Mouse (Mus musculus) ES-Bruce4 (cell line): ENCODE results near the gene Bche.

ENCODE experiments used
- CTCF ChIP-seq: IDR thresholded peaks from one replicate; pipeline ENCODE4 v1.8.1; 2011; ENCODE audit warnings: low read depth, low read length
- POLR2A ChIP-seq: IDR thresholded peaks from one replicate; pipeline ENCODE4 v1.8.1; 2011; ENCODE audit warnings: low read length; ENCODE audit not compliant: insufficient read depth

DNA sequence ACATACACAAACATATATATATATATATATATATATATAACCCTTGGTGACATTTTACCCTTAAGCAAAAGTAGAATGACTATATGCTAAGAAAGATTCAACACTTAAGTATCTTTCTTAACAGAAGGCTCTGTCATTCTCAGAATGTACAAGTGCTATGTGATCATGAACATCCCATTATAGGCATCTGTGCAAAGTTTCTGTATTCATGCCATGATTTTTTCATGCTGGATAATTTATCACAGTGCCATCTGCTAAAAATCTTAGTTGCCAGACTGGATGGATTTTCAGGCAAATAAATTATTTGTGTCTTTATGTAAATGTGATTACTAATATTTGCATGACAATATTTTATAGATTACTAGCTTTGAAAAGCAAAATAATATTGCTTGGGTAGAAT is 33.8 kb upstream of the Bche start:
- TF ChIP-seq CTCF (no peak), POLR2A (no peak)
